Mouse (Mus musculus) T-cell, adult 2 months (primary cell): Measurements from ENCODE around the gene Ucp3.
A peak's percentile ranks its signal among the peaks of the same experiment; 100 is the strongest.

Experiments
- DNase-seq: peaks from one replicate; pipeline ENCODE4 v3.0.0; 2022; ENCODE audit warnings: low spot score

Gene Ucp3

DNA sequence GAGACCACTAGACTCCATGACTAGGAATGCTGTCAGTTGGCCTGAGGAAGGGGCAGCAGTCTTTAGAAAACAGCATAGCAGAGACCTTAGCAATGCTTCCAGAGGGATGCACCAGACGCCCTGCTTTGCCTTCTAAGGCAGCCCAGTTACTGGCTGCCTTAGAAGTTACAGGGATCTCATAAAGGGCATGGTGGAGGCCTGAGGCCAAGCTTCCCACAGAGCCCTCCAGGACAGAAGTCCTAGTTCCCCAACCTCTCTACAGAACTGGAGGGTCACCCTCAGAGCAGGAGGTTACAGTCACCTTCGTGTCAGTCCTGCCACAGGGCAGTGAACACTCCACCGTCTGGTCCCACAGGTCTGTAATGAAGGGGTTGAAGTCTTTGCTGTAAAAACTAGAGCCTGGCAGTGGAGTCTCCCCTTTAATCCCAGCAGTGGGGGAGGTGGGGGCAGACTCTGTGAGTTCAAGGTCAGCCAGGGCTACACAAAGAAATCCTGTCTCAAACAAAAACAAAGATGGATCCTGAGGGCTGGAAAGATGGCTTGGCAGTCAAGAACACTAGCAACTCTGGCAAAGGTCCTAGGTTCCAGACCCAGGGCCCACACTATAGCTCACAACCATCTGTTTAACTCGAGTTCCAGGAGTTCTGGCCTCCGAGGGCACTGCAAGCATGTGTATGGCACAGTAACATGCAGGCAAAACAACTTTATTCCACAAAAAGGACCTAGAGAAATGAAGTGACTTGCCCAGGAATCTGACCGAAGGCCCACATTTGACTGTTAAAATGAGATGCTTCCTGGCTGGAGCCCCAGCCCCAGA is 28.4 kb downstream of the Ucp3 start:
- DNase-seq, result no peak

DNA sequence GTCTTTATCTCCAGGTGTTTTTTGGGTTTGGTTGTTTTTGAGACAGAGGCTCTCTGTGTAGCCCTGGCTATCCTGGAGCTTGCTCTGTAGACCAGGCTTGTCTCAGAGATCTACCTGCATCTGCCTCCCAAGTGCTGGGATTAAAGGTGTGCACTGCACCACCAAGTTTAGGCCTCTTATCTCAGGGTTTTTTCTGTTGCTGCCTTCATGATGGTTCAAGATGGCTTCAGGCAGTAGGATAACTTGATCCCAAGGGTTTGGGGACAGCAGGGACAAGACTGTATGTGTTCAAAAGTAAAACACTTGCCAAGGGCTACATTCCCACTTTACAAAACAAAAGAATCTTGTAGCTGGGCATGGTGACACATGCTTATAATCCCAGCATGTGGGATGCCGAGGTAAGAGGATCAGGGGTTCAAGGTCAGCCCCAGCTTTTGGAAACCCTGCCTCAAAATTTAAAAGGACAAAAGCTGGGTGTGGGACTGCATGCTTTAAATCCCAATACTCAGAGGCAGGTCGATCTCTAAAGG is 29.1 kb downstream of the Ucp3 start:
- no peak for DNase-seq

DNA sequence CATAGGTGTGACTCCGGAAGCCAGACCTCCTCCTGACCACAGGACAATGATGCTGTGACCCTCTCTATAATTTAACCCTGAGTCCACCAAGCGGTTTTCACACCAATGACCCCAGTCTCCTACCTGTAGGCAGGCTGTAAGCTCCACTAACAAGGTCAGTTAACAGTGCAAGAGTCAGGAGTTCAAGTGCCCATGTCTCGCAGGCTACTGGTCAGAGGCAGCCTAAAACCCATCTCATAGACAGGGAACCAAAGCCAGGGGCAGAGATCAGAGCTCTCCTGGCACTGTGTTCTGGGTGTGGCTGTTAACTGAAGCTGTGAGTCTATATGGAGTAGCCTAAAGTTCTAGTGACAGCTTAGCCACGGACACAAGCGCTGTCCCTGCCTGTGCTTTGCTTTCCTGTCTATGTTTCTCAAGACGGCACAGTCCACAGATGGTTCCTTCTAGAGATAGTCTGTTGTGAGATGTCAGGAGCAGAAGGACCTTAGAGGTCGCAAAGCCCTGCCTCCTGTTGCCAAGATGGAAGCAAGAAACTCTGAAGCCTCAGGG is 29.7 kb downstream of the Ucp3 start:
- DNase-seq, result no peak

DNA sequence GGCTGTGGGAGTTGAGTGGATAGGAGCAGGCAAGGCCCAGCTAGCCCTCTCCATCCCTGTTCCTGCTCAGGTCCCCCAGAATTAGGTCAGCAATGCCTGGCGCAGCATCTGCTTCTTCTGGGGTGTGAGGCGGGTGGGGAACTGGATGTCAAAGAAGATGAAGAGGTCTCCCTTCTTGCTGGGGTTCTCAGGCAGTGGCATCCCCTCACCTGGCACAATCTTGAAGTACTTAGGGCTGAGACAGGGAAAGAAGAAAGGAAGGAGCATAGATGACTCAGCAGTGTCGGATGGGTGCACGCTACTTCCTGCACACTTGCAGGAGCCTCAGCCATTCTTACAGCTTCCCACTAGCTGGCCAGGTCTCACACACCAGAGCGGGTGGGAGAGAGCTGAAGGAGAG is 30.3 kb downstream of the Ucp3 start:
- DNase-seq, result no peak

DNA sequence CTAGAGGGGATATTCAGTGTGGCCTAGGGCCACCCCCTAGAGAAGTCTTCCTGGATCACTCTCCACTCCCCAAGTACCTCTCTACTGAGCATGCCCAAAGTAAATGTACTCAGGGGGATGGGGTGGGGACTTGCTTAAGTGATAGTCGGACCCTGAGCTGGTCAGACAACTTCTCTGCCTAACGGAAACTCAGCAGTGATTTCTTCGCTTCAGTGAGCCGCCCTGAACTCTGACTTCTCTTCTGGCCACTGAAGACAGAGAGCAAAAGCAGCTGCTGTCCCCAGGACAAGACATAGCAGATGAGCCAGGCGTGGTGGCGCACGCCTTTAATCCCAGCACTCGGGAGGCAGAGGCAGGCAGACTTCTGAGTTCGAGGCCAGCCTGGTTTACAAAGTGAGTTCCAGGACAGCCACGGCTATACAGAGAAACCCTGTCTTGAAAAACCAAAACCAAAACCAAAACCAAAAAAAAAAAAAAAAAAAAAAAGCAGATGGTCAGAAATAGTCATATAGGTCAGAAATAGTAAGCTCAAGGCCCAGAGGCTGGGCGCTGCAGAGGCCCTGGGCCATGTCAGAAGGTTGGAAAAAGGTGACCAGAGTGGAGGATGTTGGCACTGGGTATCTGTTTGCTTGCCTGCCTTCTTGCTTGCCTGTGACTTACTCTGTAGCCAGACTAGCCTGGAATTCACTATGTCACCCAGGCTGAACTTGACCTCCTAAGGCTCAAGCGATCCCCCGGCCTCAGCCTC is 32.1 kb downstream of the Ucp3 start:
- no peak for DNase-seq

DNA sequence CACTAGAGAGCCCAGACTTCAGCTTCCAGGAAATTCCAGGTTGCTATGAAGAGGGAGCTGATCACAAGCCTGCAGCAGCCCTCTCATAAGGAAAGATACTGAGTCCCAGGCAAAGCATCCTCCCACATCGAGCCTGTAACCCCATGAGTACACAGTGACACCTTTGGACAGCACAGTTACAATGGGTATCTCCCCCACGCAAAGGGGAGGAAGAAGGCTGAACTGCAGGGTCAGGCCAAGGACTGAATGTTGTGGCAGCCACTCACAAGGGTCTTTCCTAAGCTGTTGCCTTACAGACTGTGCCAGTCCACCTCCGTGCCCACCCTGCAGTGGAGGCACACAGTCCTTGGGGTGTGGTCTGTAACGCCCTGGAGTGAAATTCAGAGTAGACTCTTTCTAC is 33.7 kb downstream of the Ucp3 start:
- no peak for DNase-seq

DNA sequence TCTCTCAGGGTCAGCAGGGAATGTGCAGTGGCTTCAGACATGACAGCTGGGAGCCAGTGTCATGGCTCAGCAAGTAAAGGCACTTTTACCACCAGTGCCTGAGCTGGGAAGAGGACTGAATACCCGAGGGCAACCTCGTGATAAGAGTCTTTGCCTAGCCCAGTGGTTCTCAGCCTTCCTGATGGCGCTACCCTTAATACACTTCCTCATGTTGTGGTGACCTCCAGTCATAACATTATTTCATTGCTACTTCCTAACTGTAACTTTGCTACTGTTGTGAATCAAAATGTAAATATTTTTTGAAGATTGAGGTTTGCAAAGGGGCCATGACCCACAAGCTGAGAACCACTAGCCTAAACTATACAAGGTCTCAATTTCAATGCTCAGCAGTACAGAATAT is 35.9 kb downstream of the Ucp3 start:
- DNase-seq, result no peak

DNA sequence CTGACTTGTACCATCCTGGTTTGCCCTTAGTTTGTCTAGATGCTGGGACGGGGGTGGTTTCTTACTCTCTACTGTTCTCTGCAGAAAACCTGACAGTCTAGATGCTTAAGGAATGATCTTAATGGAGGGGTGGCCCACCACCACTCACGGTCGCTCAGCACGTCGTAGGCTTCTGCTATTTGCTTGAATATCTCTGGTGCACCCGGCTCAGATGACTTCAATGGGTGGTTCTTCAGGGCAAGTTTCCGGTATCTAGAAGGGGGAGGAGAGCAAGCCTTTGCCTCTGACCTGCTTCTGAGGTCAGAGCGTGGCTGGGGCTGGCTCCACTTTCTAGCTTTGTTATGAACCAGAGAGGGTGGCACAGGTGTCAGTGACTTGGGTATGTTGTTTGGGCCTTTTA is 38.8 kb downstream of the Ucp3 start:
- DNase-seq, result peak; percentile 53

DNA sequence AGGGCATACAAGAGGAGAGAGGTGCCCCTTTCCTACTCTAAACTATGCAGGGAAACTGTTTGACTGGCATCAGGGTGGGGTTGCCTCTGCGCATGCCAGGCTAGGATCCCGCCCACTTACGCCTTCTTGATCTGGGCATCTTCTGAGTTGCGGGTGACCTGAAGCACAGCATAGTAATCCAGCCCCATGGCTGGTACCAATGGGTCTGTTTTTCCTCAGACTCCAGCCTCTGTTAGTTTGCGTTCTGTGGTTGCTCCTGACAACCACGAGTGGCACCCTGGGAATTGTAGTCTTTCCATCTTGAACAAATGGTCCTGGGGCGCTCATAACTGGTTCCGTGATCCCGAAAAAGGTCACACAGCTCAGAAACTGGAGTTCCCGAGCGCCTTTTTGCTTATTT is 41.8 kb downstream of the Ucp3 start, which contains the start of gene Dnajb13:
TSS of gene Dnajb13 (minus strand) at position 388 of the 400 bp plus-strand sequence.
- no peak for DNase-seq

DNA sequence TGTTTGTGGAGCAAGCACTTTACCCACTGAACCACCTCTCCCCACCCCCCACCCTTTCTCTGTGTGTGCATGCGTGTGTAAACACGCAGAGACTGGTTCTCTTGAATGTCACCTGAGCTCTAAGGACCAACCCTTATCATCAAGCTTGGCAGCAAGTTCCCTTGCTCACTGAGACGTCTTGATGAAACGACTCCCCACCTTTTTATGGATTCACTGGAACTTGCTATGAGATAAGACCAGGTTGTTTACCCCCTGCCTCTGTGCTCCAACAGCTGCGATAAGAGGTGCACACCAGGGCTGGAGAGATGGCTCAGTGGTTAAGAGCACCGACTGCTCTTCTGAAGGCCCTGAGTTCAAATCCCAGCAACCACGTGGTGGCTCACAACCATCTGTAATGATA is 47.4 kb downstream of the Ucp3 start:
- DNase-seq, result no peak

DNA sequence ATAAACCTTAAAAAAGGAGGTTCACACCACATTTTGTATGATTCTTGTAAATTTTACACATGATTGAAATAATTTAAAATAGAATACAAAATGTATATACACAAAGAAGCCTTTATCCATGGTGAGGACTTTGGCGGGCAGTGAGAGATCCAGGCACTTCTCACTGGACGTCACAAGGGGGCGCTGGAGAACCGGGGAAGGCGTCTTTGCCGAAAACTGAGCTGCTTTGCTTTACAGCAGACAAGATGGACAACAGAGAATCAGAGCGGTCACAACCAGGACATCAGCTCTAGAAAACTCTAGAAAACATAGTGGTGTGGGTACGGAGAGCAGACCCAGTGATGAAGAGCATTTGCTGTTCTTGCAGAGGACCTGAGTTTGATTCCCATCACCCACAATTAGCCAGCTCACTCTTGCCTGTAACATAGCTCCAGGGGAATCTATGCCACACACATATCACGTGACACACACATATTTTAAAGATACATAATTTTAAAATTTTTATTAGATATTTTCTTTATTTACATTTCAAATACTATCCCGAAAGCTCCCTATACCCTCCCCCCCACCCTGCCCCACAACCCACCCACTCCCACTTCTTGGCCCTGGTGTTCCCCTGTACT is 48.0 kb downstream of the Ucp3 start:
- DNase-seq, result peak; percentile 78

DNA sequence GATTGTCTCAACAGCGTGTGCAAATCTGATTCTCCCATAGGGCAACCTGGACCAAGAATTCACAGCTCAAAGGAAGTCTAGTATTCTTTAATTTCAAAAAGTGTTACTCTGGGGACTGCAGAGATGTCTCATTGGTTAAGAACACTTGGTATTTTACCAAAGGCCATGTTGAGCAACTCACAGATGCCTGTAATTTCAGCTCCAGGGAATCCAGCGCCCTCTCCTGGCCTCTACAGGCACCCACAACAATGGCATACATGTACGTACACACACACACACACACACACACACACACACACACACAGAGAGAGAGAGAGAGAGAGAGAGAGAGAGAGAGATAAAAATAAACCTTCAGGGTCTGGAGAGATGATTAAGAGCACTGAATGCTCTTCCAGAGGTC is 49.4 kb downstream of the Ucp3 start:
- no peak for DNase-seq

DNA sequence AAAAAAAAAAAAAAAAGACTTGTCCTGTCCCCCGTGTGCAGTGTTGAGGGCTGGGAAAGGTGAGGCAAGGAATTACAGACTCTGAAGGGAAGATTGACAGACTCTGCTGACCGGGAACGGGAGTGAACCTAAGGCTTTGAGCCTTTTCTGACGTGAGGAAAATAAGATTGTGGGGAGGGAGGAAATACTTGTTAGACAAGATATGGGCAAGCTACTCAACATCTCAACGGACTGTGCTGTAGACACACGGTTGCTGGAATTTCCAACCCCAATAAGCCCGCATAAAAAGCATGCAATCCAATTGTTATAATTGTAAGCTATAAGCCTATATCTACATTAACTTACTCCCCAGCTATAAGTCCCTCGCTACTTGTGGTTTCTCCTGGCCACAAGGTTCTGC is 51.9 kb downstream of the Ucp3 start:
- DNase-seq, result no peak

DNA sequence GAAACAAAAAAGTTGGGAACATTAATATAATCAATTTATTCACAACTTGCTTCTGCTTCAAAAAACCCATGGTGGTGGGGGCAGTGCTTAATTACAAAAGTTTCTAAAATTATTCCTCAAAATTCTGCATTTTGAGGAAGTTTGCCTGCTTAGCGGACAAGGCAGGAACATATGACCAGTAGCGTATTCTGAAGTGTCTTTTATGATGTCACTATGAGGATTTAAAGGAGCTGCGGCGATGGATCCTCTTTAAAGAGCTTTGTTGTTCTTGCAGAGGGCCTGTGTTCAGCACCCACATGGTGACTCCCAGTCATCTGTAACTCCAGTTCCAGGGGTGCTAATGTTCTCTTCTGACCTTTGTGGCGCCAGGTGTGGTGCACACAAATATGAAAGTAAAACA is 58.0 kb downstream of the Ucp3 start:
- no peak for DNase-seq

DNA sequence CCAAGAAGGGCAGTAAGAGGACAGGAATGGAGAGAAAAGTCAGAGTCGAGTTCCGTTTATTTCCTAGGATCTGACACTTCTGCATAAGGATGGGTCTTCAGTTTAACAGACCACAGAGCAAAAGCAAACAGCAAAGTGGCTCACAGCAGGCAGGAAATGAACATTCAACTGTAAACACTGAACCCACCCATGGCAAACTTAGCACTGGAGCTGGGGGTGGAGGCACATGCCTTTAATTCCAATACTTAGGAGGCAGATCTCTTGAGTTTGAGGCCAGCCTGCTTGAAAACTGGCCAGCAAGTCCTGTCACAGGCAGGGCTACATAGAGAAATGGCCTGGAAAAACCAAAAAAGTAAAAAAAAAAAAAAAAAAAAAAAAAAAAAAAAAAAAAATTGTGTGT is 60.7 kb downstream of the Ucp3 start:
- no peak for DNase-seq

DNA sequence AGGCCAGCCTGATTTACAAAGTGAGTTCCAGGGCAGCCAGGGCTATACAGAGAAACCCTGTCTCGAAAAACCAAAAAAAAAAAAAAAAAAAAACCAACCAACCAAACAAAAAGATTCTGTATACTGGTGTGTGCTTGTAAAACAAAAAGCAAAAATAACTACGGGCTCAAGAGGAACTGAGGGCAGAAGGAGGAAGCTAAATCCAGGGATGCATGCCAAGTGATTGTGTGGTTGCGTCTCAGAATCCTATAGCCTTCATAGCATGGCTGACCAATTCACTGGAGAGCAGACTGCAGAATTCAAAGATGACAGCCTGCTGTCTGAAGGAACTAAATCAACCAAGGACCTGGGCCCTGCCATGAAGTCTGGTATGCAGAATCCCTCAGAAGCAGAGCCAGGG is 61.4 kb downstream of the Ucp3 start:
- no peak for DNase-seq

DNA sequence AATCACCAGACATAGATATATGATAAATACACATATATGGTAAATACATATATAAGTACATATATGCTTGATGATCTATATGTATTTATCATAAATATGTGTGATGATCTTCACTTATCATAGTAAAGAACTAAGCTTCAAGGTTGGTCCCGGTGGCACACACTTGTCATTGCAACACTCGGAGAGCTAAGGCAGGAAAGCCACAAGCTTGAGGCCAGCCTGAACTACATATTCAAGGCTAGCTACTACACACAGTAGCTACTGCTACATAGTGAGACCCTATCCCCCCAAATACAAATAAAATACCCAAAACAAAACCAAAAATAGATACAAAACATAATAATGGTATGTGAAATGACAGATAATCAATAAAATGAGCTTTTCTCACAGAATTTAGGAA is 63.0 kb downstream of the Ucp3 start:
- DNase-seq, result no peak
